Mouse (Mus musculus): Measurements from ENCODE around the gene Cmtm5.

The Cmtm5 gene

DNA sequence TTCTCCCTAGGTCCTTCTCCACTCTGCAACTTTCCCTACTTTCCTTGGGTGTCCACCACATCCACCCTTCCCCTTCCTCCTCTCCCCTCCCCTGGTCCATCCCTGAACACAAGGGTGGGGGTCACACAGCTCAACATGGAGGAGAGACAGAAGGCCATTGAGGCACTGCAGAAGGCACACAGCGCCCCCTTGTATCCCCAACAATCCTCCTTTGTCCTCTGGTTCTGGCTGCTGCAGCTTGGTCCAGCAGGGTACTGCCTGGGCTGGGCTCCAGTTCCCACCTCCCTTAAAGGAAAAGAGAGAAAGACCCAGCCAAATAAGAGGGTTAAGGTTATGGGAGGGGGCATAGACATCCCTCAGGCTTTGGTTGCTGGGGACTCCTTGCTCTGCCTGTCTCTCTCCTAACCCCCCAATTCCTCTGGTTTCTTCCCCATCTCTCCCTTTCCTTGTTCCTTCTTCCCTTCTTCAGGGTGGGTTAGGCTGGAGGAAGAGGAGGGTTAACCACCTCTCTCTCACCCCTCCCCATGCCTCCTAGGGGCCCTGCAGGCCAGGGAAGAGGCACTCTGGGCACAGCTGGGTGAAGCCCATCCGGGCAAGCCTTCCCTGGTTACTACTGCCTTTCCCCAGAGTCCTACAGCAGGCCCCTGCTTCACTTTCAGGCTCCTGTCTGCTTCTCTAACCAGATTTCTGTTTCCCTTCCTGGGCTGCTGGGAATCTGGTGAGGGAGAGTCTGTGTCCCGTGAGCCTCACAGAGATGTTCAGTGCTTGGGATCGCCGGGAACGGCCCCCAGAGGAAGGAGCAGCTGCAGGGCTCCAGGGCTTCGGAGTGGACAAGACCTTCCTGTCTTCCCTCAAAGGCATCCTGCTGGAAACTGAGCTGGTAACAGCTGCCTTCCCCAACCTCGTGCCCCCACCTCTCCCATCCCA, at the start of gene Cmtm5:
Cmtm5 (plus strand) TSS at position 358 of the 927 bp plus-strand sequence.
- no peak for DNase-seq

DNA sequence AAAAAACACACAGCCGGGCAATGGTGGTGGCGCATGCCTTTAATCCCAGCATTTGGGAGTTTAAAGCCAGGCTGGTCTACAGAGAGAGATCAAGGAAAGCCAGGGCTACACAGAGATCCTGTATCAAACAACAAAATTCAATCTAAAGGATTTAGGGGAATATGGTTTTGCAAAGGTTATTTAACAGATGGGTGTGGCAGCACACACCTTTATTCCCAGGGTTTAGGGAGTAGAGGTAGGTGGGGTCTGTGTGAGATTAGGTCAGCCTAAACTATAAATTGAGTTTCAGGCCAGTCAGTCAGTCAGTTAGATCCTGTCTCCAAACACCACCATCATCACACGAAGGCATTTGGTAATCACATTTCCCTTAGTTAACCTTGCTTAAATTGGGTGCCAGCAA, 43.9 kb upstream of the Cmtm5 start, which contains the start of gene Pabpn1:
Pabpn1 (plus strand) TSS at position 301 of the 400 bp plus-strand sequence.
- no peak for DNase-seq

DNA sequence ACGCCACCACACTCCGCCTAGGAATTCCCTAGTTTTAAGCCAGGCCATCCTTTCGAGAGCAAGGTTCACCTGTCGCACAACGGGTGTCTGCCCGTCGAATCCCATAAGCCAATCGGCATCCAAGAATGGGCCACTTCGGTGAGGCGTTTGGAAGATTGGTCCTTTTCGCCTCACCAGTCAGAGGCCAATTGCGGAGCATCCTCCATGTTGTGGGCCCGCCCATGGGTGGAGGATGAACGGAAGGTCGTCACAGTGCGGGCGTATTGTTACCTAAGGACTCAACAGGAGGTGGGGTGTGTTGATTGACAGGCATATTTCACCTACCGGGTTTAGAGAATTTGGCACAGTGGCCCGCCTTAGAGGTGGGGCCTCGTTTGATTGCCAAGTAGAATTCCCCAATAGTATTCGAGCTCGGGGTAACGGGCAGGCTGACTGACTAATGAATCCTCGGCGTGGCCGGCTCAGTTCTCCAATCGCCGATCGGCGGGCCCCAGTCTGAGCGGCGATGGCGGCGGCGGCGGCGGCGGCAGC, 42.3 kb upstream of the Cmtm5 start:
- peak; percentile 99 for DNase-seq

DNA sequence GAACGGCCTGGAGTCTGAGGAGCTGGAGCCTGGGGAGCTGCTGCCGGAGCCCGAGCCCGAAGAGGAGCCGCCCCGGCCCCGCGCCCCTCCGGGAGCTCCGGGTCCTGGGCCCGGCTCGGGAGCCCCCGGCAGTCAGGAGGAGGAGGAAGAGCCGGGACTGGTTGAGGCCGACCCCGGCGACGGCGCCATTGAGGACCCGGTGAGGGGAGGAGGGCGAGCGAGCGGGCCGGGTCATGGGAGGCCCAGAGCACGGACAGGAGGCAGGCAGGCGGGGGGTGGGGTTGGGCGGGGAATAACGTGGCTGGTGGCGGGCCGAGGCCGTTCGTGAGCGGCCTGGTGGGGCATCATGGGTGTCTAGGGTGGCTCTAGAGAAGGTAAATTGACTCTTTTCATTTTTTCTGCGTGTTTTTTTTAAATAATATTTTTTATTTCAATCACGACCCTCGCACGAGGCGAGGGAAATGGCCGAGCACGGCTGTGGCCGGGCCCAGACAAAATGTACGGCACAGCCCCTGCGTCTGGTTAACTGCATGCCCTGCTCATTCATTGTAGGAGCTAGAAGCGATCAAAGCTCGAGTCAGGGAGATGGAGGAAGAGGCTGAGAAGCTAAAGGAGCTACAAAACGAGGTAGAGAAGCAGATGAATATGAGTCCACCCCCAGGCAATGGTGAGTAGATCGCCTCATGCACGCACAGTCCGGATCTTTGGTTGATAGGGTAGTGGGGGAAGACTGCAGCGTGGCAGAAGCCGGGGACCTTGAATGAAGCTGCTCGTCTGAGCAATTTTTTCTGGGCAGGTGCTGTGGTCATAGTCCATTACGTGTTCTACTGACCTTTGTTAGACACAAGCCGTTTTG, 41.5 kb upstream of the Cmtm5 start:
- DNase-seq, result peak; percentile 78

DNA sequence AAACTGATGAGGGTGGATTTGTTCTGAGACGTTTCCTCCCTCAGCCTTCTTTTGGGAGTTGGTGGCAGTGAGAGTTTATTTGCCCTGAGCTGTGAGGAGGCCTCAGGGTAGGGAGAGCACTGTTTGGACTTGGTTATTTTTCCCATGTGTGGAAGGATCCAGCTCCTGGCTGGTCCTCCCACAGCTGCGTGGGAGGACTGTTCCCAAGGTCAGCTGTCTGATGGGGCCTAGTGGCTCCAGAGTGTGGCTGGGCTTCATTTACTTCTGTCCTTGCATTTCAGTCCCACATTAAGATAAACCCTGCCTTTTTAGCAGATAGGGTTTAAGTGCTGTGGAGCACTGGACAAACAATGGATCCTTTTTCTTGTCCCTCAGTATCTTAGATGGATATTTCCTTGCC, 38.6 kb upstream of the Cmtm5 start:
- DNase-seq, result no peak

DNA sequence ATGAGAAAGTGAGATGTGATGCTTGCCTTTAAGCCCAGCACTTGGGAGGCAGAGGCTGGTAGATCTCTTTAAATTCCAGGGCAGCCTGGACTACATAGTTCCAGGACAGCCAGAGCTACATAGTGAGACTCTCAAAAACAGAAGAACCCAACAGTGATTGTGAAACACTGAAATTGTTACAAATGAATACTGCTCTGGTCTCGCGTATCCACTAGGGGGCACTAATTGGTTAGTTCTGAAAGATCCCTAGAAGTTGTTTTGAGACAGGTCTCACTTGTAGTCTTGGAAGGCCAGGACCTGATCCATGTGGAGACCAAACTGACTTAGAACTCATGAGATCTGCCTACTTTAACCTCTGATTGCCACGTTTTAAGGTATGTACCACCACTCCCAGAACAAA, 35.7 kb upstream of the Cmtm5 start:
- peak; percentile 71 for DNase-seq

DNA sequence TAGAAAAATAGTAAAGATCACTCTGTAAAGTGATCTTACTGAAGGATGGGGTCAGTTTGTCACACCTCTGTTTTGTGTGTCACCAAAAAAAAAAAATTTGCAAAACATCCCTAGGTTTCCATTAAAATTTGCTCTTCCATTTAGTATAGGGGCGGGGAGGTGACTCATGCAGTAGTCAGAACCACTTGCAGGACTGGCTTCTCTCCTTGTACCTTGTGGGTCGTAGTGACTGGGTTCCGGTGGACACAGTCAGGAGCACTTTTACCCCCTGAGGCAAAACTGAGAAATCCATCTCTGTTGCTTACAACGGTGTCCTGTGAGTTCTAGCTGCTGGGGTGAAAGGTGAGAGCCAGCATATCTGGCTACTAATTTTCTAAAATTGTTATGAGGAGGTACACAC, 32.4 kb upstream of the Cmtm5 start:
- DNase-seq, result no peak

DNA sequence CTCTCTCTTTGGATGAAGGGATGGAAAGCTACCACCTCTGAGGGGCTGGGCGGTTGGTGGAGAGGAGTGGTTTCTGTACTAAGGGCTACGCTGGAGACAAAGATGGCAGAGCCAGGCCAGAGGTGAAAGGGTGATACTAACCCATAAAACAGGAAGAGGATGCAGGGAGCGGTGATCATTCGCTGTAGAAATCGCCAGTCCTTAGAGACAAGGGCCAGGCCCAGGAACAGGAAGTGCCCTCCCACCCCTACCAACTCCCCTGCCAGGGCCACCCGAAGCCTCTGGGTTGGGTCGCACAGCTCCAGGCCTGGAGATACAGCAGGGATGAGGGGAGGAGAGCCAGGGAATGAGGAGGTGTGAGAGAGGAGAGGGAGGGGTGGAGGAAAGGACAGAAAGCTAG, 27.4 kb upstream of the Cmtm5 start:
- DNase-seq, result no peak

- DNase-seq, result no peak
Measured at GRCm38 (mm10) chr14:54912109-54912850, 23.8 kb upstream of the Cmtm5 start.

DNA sequence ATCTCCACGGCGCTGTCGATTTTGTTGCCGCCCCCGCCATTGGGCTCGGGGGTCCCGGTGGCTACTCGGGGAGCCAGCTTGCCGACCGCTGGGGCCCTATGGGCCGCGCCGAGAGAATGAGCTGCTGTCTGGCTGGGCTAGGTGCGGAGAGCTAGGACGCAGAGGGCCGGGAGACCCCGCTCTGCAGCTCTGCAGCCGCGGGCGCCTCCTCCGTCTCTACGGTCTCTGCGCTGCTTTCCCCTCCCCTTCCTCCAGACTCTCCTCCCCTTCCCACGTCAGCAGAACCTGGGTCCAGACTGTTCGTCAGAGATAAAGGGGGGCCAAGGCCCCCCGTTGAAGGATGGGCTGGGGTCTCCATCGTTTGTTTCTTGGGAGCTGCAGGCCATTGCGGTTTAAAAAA, 23.2 kb upstream of the Cmtm5 start, which contains the start of gene Slc22a17:
Slc22a17 (minus strand) TSS at position 247 of the 400 bp plus-strand sequence.
- peak; percentile 66 for DNase-seq

- no peak for DNase-seq
Measured at GRCm38 (mm10) chr14:54913343-54913742, 22.7 kb upstream of the Cmtm5 start.

DNA sequence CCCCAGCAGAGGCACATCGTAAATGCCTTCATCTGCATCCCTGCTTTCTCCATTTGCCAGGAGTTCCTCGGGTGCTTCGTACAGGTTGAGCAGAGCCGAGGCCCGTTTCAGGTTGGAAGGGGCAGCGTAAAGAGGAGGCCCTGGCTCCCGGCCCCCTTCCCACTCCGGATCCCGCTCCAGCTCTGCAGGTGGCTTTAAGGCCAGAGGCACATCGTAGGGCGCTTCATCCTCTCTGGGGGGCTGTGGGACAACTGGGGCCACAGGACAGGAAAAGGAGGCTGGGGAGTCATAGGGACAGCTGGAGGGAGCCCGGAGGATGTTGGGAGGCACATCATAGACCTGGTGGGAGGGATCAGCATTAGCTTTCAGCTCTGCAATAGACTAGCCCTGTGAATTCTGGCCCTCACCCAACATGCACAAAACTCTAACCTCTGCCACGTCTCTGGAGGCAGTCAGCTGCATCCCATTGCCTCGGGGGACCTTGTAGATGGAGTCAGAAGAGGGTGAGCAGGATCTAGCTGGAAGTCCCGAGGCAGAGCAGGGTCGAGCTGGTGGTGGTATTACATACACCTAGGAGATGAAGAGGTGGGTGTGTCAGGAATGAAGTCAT, 15.9 kb upstream of the Cmtm5 start:
- no peak for DNase-seq

DNA sequence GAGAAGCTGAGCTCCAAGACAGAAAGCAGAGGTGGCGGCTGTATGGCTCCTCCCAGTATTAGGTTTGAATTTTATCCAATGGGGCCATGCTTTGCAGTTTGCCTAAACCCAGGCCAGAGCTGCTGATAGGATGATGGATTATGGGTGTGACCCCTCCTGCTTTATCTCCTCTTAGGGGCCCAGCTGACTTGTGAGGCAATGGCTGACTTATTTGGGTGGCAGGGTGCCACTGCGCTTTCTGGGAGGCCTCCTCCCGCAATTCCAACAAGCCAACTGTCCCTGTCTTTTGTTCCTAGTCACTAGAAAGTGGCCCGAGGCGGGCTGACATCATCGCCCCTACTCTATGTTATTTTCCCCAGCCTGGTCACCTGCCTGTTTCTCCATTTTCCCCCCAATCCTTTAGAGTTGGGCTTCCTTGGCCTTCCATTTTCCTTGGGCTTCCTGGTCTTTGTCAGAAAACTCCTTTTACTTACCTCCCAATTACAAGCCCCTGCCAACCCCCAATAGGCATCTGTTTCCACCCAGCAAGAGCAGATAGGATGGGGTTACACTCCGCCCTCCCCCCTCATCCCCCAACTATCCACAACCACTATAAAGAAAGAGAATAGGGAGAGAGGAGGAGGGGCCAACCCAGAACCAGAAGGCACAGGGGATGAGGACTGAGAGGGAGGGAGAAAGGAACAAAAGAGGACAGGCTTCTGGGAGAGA, 11.3 kb upstream of the Cmtm5 start:
- no peak for DNase-seq

- DNase-seq, result peak; percentile 58
Measured at GRCm38 (mm10) chr14:54925349-54926342, 10.4 kb upstream of the Cmtm5 start, which contains the start of gene Efs. TSS of gene Efs (minus strand) at chr14:54926126.

DNA sequence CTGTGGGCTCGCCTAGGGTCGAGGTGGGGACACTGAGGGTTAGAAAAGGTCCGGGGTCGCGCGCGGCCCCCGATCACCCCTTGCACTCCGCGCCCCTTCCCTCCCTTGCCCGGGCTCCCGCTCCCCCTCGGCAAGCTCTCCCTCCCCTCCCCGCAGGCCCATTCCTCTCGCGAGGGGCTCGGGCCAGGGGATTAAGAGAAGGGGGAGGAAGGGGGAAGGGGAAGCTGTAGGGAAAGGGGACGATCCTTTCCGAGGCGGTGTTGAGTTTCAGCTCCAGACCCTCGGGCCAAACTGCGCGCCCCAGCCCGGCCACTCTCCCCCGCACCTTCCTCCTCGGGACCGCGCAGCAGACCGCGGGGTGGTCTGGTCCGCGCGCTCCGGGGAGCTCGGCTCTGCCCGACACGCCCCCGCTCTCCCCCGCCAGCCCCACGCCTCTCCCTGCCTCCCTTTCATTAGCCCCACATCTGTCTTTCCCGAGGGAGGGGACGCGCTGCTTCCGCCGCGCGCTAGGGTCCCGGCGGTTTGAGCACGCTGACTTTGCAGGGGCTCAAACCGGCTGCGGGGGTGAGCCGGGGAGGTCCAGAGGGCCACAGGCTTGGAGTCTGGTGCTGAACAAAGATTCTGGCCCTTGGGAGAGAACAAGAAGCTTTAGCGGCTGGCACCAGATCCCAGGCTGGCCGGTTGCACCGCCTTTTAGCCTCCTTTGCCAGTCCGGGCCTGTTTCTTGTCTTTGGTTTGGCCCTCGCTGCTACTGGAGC, 9.5 kb upstream of the Cmtm5 start:
- peak; percentile 24 for DNase-seq

GRCm38 (mm10) chr14:54927296-54927695, 8.8 kb upstream of the Cmtm5 start:
- no peak for DNase-seq

GRCm38 (mm10) chr14:54929801-54930200, 6.3 kb upstream of the Cmtm5 start:
- DNase-seq, result no peak

- DNase-seq, result no peak
Measured at GRCm38 (mm10) chr14:54930431-54930830, 5.6 kb upstream of the Cmtm5 start.

- DNase-seq, result no peak
Measured at GRCm38 (mm10) chr14:54932645-54933150, 3.4 kb upstream of the Cmtm5 start, which contains the start of gene Il25. TSS of gene Il25 (plus strand) at chr14:54932695.
